In genomic region chr9:32998323-32998722, GRCm38 (mm10) we compare ENCODE assay signal across 30 mouse cellular contexts.
"Had no signal": no experiment of that assay in that cellular context is flagged by ENCODE, and none has a peak within 500 bp of the region (broad histone marks: within the 10 kb centered on the region; RNA-seq: fewer than 3 reads in every experiment).

No protein-coding gene starts in this region.

- H3K27ac ChIP-seq: limb, embryonic 10.5 days; limb, embryonic 12.5 days; limb, embryonic 13.5 days; limb, embryonic 15.5 days; liver, embryonic 12.5 days; liver, embryonic 13.5 days; liver, embryonic 14.5 days; liver, embryonic 15.5 days; lung, embryonic 15.5 days; macrophage; midbrain, embryonic 10.5 days; midbrain, embryonic 12.5 days; midbrain, embryonic 13.5 days; midbrain, embryonic 15.5 days; neural tube, embryonic 12.5 days had no signal

- H3K36me3 ChIP-seq: limb, embryonic 12.5 days; limb, embryonic 13.5 days; limb, embryonic 15.5 days; liver, embryonic 12.5 days; liver, embryonic 13.5 days; liver, embryonic 15.5 days; lung, embryonic 15.5 days; midbrain, embryonic 10.5 days; midbrain, embryonic 12.5 days; midbrain, embryonic 13.5 days; midbrain, embryonic 15.5 days; neural tube, embryonic 12.5 days had no signal

- H3K27me3 ChIP-seq: limb, embryonic 12.5 days; limb, embryonic 13.5 days; limb, embryonic 15.5 days; liver, embryonic 12.5 days; liver, embryonic 13.5 days; liver, embryonic 15.5 days; lung, embryonic 15.5 days; megakaryocyte, embryonic 14.5 days; midbrain, embryonic 12.5 days; midbrain, embryonic 13.5 days; midbrain, embryonic 15.5 days; neural tube, embryonic 12.5 days had no signal

- DNase-seq: left cerebral cortex, postnatal 4 days; liver; liver, embryonic 13.5 days; liver, postnatal 0 days; lung, adult 18-20 months; lung, adult 2 months; lung, embryonic 14.5 days; lung, postnatal 10 days; lung, postnatal 14 days; lung, postnatal 36 days; lung, postnatal 4 days; midbrain, embryonic 14.5 days had no signal

- H3K4me1 ChIP-seq: liver, embryonic 12.5 days; liver, embryonic 13.5 days; liver, embryonic 15.5 days; megakaryocyte, embryonic 14.5 days; midbrain, embryonic 10.5 days; midbrain, embryonic 12.5 days; midbrain, embryonic 15.5 days; neural tube, embryonic 12.5 days had no signal

- H3K9ac ChIP-seq: limb, embryonic 12.5 days; limb, embryonic 13.5 days; limb, embryonic 15.5 days; liver, embryonic 12.5 days; liver, embryonic 13.5 days; liver, embryonic 14.5 days; liver, embryonic 15.5 days; liver, postnatal 0 days; lung, embryonic 14.5 days; lung, embryonic 15.5 days; midbrain, embryonic 12.5 days; midbrain, embryonic 13.5 days; midbrain, embryonic 15.5 days; neural tube, embryonic 12.5 days had no signal

- H3K4me3 ChIP-seq: limb, embryonic 10.5 days; limb, embryonic 12.5 days; limb, embryonic 13.5 days; limb, embryonic 15.5 days; liver, embryonic 12.5 days; liver, embryonic 13.5 days; liver, embryonic 15.5 days; lung, embryonic 15.5 days; megakaryocyte, embryonic 14.5 days; midbrain, embryonic 10.5 days; midbrain, embryonic 12.5 days; midbrain, embryonic 13.5 days; midbrain, embryonic 15.5 days; myocyte; neural tube, embryonic 12.5 days had no signal

- H3K9me3 ChIP-seq: limb, embryonic 10.5 days; limb, embryonic 15.5 days; liver, embryonic 12.5 days; liver, embryonic 13.5 days; liver, embryonic 15.5 days; lung, embryonic 15.5 days; neural tube, embryonic 12.5 days had no signal

- H3K4me2 ChIP-seq: limb, embryonic 12.5 days; limb, embryonic 13.5 days; limb, embryonic 15.5 days; liver, embryonic 11.5 days; liver, embryonic 12.5 days; liver, embryonic 13.5 days; liver, embryonic 15.5 days; lung, embryonic 14.5 days; lung, embryonic 15.5 days; midbrain, embryonic 11.5 days; midbrain, embryonic 12.5 days; midbrain, embryonic 13.5 days; midbrain, embryonic 15.5 days; neural tube, embryonic 12.5 days had no signal
